Mouse (Mus musculus): ENCODE measurements around the gene Rps13. TPM values are rescaled to one million over a fixed set of nuclear protein-coding genes. Genes with fewer than 3 reads are reported as not detected.

The Rps13 gene
- total RNA-seq, 4 experiments from 2014 or later: 323 to 407 (median 359) TPM

GRCm38 (mm10) chr7:116292377-116292776 lies 41.6 kb downstream of the Rps13 start:
- no peak for DNase-seq (ENCODE audit: low spot score)

- DNase-seq (ENCODE audit: low spot score): no peak
Measured at GRCm38 (mm10) chr7:116290559-116290958, 43.4 kb downstream of the Rps13 start.

- DNase-seq (ENCODE audit: low spot score): no peak
Measured at GRCm38 (mm10) chr7:116288996-116289395, 45.0 kb downstream of the Rps13 start.

- DNase-seq (ENCODE audit: low spot score): no peak
Measured at GRCm38 (mm10) chr7:116287959-116288358, 46.0 kb downstream of the Rps13 start.

GRCm38 (mm10) chr7:116286611-116287355 lies 47.2 kb downstream of the Rps13 start:
- DNase-seq (ENCODE audit: low spot score): no peak

- peak; percentile 45 for DNase-seq (ENCODE audit: low spot score)
Measured at GRCm38 (mm10) chr7:116286173-116286572, 47.8 kb downstream of the Rps13 start.

- no peak for DNase-seq (ENCODE audit: low spot score)
Measured at GRCm38 (mm10) chr7:116285216-116285615, 48.8 kb downstream of the Rps13 start.

GRCm38 (mm10) chr7:116282755-116283154 lies 51.2 kb downstream of the Rps13 start:
- DNase-seq (ENCODE audit: low spot score): no peak

Other genes with a start within 250 kb of the Rps13 start
- gene Gm4353, start 249.6 kb downstream of the Rps13 start, total RNA-seq (2022): 1 to 10 TPM in 2 of 4 experiments, under 1 TPM in 2; 0.57 to 1.3 (median 0.98) TPM
- gene Plekha7, start 25.8 kb downstream of the Rps13 start, total RNA-seq (2022): 1 to 10 TPM; 4.2 to 9.8 (median 6.5) TPM
- 10 to 100 TPM; 12.9 to 15.6 (median 14.1) TPM for gene Pik3c2a, start 109.3 kb upstream of the Rps13 start, total RNA-seq (2022)
- 1 to 10 TPM; 5.1 to 7.9 (median 6.7) TPM for gene Nucb2, start 170.2 kb upstream of the Rps13 start, total RNA-seq (2022)

Measured in heart, adult 8-10 months (tissue).